Mouse (Mus musculus): ENCODE results near the gene Milr1.

GRCm38 (mm10) chr11:106773061-106773460, 22.0 kb downstream of the Milr1 start:
- TF ChIP-seq CTCF (conservative IDR thresholded peaks at IDR 0.05; ENCODE audit: insufficient read depth, insufficient read length, low read depth, low read length) = no peak
- no peak for TF ChIP-seq POLR2A (IDR thresholded peaks at IDR 0.05; ENCODE audit: low read depth, low read length)

Measured in kidney, adult 2 months (tissue).